Mouse (Mus musculus): Measurements from ENCODE around the gene Olfr73.
"Not testable (repeated sequence)": the region's sequence is repeated elsewhere in the genome, so short reads cannot be mapped to it uniquely, and the experiment has no call there.

The Olfr73 gene

DNA sequence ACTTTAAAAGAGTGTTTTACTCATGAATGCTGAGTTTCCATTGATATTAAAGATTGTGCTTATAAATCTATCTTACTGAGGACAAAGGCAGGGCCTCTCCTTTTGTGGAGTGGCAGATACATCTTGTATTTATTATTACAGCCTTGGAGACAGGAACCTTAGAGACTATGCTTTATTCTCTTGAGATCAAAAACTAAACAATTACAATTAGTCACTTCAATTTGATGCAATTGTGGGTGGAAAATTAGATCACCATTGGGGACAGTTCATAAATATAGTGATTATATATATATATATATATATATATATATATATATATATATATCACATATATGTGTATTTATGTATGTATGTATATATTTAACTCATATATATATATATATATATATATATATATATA lies at the start of gene Olfr73:
TSS of gene Olfr73 (minus strand) at position 101 of the 400 bp plus-strand sequence.
- no peak for DNase-seq

DNA sequence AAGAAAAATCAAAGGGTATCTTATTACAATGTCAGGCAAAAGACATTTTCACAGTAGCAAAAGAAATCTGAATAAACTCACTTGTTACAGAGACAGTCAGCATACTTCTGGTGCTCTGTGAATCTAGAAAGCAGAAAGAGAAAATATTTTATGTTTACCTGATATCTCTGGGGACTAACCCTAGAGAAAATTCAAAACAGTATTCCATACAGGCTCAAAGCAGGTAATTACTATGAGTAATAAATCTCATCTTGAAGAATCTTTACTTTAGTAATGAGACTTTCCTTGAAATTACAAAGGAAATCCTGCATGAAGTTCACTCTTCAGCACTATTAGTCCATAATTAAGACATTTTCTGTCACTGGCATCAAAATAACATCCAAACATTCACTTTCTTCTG lies 34.2 kb upstream of the Olfr73 start, which contains the start of gene Olfr1163:
TSS of gene Olfr1163 (minus strand) at position 101 of the 400 bp plus-strand sequence.
- DNase-seq = no peak

DNA sequence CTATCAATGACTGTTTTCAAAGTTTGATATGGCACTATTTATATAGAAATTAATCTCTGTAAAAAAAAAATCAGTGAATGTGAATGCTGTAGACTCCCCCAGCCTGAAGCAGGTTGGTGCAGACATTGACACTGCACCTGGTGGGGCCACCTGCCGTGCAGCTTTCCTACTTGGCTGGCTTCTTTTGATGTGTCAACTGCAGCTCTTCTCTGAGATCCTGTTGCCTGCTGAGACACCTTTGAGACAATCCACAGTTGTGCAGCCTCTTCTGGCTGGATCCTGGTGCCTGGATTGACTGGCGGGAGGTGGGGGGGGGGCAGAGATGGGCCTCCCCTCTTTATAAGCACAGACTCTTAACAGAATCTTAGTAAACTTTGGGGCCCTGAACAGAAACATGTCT lies 26.1 kb upstream of the Olfr73 start:
- no peak for DNase-seq

DNA sequence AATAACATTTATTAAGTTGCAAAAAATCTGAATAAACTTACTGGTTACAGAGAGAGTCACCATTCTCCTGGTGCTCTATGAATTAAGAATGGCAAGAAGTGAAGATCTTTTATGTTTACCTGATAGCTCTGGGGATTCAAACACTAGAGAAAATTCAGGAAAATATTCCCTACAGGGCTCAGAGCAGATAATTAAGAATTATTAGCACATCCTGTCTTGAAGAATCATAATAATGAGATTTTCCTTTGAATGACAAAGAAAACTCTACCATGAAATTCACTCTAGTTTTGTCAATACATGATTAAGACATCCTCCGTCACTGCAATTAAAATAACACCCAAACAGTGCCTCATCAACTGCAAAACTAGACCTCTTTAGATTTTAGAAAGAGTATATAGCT lies 13.5 kb upstream of the Olfr73 start, which contains the start of gene Olfr1162:
TSS of gene Olfr1162 (minus strand) at position 101 of the 400 bp plus-strand sequence.
- DNase-seq = no peak

DNA sequence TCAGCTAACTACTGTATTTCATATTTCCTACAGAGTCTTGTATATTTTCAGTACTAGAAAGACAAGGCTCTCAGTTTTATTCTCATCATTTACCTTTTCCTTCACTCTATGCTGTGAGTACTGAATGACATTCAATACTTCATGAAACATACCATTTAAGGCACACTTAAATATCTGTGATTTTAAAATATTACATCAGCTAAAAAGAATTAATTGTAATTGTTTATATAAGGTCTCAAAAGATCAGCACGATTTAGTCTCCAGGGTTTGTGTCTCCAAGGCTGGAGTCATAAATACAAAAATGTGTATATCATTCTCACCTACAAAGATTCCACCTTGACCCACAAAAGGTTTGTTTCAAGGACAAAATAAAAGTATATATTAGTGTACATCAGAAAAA lies 15.0 kb downstream of the Olfr73 start, which contains the start of gene Olfr1161:
TSS of gene Olfr1161 (plus strand) at position 301 of the 400 bp plus-strand sequence.
- not testable (repeated sequence) for DNase-seq

DNA sequence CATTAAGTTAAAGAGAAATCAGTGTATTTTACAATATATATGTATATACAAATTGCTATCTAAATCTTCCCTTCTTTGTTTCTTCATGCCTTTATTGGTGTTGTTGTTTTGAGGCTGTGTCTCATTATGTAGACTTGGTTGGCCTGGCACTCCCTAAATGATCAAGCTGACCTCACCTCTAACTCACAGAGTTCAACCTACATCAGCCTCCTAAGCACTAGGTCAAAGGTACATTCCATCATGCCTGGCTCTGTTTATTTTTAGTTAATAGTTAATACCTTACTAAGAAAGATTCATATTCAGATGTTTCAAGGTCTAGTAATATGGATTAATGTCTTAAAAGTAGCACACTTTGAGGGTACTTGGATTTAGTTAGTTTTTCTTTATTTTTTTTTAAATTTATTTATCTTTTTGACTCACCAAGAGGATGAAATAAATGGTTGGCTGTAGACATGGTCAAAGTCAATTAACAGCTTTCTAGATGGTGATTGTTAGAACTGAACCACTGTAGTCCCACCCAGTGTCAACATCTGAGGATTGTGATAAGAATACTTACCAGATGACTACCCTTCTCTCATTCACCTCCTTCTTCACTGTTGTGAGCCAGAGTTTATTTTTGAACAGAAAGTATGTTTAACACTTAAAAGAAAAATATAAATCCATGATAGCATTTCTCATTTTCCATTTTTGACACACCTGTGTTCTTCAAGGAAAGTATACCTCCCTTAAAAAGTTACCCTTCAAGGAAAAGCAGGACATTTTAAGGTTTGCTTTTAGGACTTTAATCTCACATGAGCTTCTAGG lies 29.8 kb downstream of the Olfr73 start, which contains the start of gene Olfr1160:
TSS of gene Olfr1160 (minus strand) at position 754 of the 804 bp plus-strand sequence.
- peak in 1 of 2 experiments; percentile 2 for DNase-seq

DNA sequence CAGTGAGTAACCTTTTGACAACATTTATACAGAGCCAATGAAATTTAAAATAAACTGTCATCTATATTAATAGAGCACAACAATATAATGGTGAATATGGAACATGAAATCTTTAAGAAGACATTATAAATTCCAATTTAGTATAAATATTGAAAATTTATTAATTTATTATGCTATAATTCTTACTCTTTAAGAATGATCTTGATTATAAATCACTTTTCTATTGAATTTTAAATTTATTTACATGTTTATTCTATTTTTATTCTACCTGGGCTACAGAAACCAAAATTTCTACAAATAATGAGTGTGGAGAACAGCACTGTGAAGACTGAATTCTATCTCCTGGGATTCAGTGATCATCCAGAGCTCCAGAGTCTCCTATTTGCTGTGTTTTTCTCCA lies 47.7 kb downstream of the Olfr73 start, which contains the start of gene Olfr1158:
TSS of gene Olfr1158 (plus strand) at position 301 of the 400 bp plus-strand sequence.
- DNase-seq = no peak

Measured in kidney, adult 8-10 months (tissue).